Comparison of ENCODE assay signal across 8 mouse cellular contexts in the genomic region with DNA sequence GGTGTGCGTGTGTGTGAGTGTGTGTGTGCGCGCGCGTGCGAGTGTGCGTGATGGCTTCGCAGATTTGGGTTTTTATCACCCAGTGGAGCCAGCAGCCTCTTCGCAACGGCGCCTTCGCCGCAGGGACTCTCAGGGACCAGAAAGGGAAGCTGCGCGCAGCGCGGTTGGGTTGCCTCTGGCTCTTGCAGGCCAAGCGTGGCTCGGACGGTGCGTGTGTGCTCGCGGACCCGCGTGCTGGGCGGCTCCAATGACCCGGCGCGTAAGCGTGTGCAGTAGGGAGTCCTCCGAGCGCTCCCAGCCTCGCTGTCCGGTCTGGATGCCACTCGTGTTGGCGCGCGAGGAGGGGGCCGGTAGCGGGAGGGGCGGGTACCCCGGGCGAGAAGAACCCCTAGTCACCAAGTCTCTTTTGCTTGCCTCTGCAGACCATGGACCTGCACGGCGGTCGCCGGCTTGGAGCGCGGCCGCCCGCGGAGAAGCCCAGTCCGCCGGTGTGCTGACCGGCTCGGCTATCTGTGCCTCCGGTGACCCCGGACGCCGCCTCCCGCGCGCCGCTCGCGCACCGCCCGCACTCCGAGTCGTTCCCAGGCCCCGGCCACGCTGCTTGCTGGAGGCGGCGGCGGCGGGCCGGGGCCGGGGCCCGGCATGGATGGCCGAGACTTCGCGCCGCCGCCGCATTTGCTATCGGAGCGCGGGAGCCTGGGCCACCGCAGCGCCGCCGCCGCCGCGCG. TPM values are rescaled to one million over a fixed set of nuclear protein-coding genes. Genes with fewer than 3 reads are reported as not detected.
DNase-seq lines count a peak whose midpoint lies in the region; ATAC-seq and TF ChIP-seq lines count a peak whose summit lies in the region.

No protein-coding gene starts in this region.

- no peaks in the 10 kb centered on the region for H3K36me3 ChIP-seq in hindbrain, embryonic 11.5 days (ENCODE audit: control insufficient read depth, insufficient read depth, low read length)
- H3K36me3 ChIP-seq in limb, embryonic 12.5 days: peaks cover 15% of the 10 kb centered on the region
- no peaks in the 10 kb centered on the region for H3K36me3 ChIP-seq in midbrain, embryonic 15.5 days (replicated peaks)

- TF ChIP-seq CTCF in gastrocnemius, adult 2 months (IDR thresholded peaks at IDR 0.05): no peak
- TF ChIP-seq CTCF in embryonic fibroblast, embryonic 13.5 days (IDR thresholded peaks at IDR 0.05; ENCODE audit: borderline replicate concordance, insufficient read depth, low read length): no peak

- 0 out of 2 replicates have a peak, but pooled peaks have one; percentile 19 for TF ChIP-seq POLR2A in embryonic fibroblast, embryonic 13.5 days (IDR thresholded peaks at IDR 0.05; ENCODE audit: low read depth, low read length)

- intact Hi-C loops in gastrocnemius, adult 2 months (cut with DNase I): no loop called here

- no peaks in the 10 kb centered on the region for H3K9me3 ChIP-seq in hindbrain, embryonic 11.5 days (ENCODE audit: control insufficient read depth, low read length)
- H3K9me3 ChIP-seq in limb, embryonic 12.5 days: no peaks in the 10 kb centered on the region
- H3K9me3 ChIP-seq in midbrain, embryonic 15.5 days: no peaks in the 10 kb centered on the region

- under 1% methylated on average over 52 of the region's 96 CpGs for WGBS in hindbrain, embryonic 11.5 days
- under 1% methylated on average over 80 of the region's 96 CpGs for WGBS in limb, embryonic 12.5 days
- WGBS in midbrain, embryonic 15.5 days: under 1% methylated on average over 86 of the region's 96 CpGs

- peak overlapping the region; percentile 95 for H3K4me2 ChIP-seq in hindbrain, embryonic 11.5 days (replicated peaks; ENCODE audit: low read depth, low read length)
- peak overlapping the region; percentile 97 for H3K4me2 ChIP-seq in limb, embryonic 12.5 days
- H3K4me2 ChIP-seq in midbrain, embryonic 15.5 days: peak overlapping the region; percentile 88

- peaks cover 8% of the 10 kb centered on the region for H3K4me1 ChIP-seq in embryonic fibroblast, embryonic 13.5 days (ENCODE audit: control insufficient read depth, insufficient read depth, low read length)
- peaks cover 23% of the 10 kb centered on the region for H3K4me1 ChIP-seq in hindbrain, embryonic 11.5 days (replicated peaks; ENCODE audit: control insufficient read depth, insufficient read depth, low read length)
- H3K4me1 ChIP-seq in limb, embryonic 12.5 days (replicated peaks): peaks cover 49% of the 10 kb centered on the region
- peaks cover 43% of the 10 kb centered on the region for H3K4me1 ChIP-seq in midbrain, embryonic 15.5 days

- H3K9ac ChIP-seq in hindbrain, embryonic 11.5 days (ENCODE audit: low read depth, low read length): peak overlapping the region; percentile 100
- H3K9ac ChIP-seq in limb, embryonic 12.5 days (replicated peaks): peak overlapping the region; percentile 100
- peak overlapping the region; percentile 99 for H3K9ac ChIP-seq in midbrain, embryonic 15.5 days

- DNase-seq in gastrocnemius, adult 2 months: peak; percentile 80
- no peak for DNase-seq in gastrocnemius, adult 18-20 months (ENCODE audit: low spot score)
- DNase-seq in adrenal gland, postnatal 14 days: peak; percentile 76
- peak; percentile 84 for DNase-seq in hindbrain, embryonic 11.5 days (ENCODE audit: low spot score)
- peak; percentile 45 for DNase-seq in thymus, postnatal 14 days

- H3K27ac ChIP-seq in gastrocnemius, adult 2 months: peak overlapping the region; percentile 99
- peak overlapping the region; percentile 58 for H3K27ac ChIP-seq in embryonic fibroblast, embryonic 13.5 days (ENCODE audit: insufficient read depth, low read length)
- H3K27ac ChIP-seq in hindbrain, embryonic 11.5 days (ENCODE audit: low read depth, low read length): peak overlapping the region; percentile 99
- H3K27ac ChIP-seq in limb, embryonic 12.5 days: peak overlapping the region; percentile 98
- peak overlapping the region; percentile 99 for H3K27ac ChIP-seq in midbrain, embryonic 15.5 days

- H3K27me3 ChIP-seq in hindbrain, embryonic 11.5 days (ENCODE audit: control insufficient read depth, insufficient read depth, low read length): no peaks in the 10 kb centered on the region
- no peaks in the 10 kb centered on the region for H3K27me3 ChIP-seq in limb, embryonic 12.5 days
- H3K27me3 ChIP-seq in midbrain, embryonic 15.5 days (replicated peaks): no peaks in the 10 kb centered on the region

- peak overlapping the region; percentile 88 for H3K4me3 ChIP-seq in gastrocnemius, adult 2 months
- peak overlapping the region; percentile 81 for H3K4me3 ChIP-seq in embryonic fibroblast, embryonic 13.5 days (ENCODE audit: insufficient read depth, low read length)
- H3K4me3 ChIP-seq in hindbrain, embryonic 11.5 days (ENCODE audit: low read depth, low read length): peak overlapping the region; percentile 87
- H3K4me3 ChIP-seq in limb, embryonic 12.5 days (replicated peaks): peak overlapping the region; percentile 92
- H3K4me3 ChIP-seq in midbrain, embryonic 15.5 days: peak overlapping the region; percentile 92

- ATAC-seq in hindbrain, embryonic 11.5 days (ENCODE audit: low FRiP score): no peak
- ATAC-seq in limb, embryonic 12.5 days (ENCODE audit: insufficient number of reproducible peaks, insufficient read depth, low FRiP score, low TSS enrichment, low read depth): no peak
- no peak for ATAC-seq in midbrain, embryonic 15.5 days (replicated peaks)

RNA-seq across cellular contexts. Expression of a gene that starts 3.9 kb away (rescaled TPM):
- total RNA-seq in gastrocnemius, adult 2 months (2021): 1 to 10 TPM; 3.5 to 5.3 TPM
- total RNA-seq in gastrocnemius, adult 18-20 months (2021): 1 to 10 TPM; 3.4 to 4.6 TPM
- total RNA-seq in adrenal gland, postnatal 14 days (2021): 12.4 and 17.2 TPM in 2 replicates
- polyA plus RNA-seq in embryonic fibroblast, embryonic 13.5 days (2011; ENCODE audit: insufficient read length, low read depth, missing spikeins): 17.9 and 18.6 TPM in 2 replicates
- polyA plus RNA-seq in hindbrain, embryonic 11.5 days (2014; fragmentation: Nextera tagmentation; extraction: Ambion mirVana): 18.1 and 23.1 TPM in 2 replicates
- polyA plus RNA-seq in limb, embryonic 12.5 days (2016; fragmentation: Nextera tagmentation; extraction: Ambion mirVana): 18.3 and 18.5 TPM in 2 replicates
- polyA plus RNA-seq in midbrain, embryonic 15.5 days (2015; fragmentation: Nextera tagmentation; extraction: Ambion mirVana): 16.2 and 16.7 TPM in 2 replicates
